Mouse (Mus musculus): ENCODE data around the gene Cdk5r1. TPM values are rescaled to one million over a fixed set of nuclear protein-coding genes. Genes with fewer than 3 reads are reported as not detected.

Cdk5r1 gene
- total RNA-seq, 1 experiment from 2014 or later = 4.3 TPM

- ATAC-seq (ENCODE audit: extremely low read depth, insufficient number of reproducible peaks, low FRiP score, poor library complexity, severe bottlenecking) = no peak
Observed at GRCm38 (mm10) chr11:80498328-80499070, 21.7 kb downstream of the Cdk5r1 start.

DNA sequence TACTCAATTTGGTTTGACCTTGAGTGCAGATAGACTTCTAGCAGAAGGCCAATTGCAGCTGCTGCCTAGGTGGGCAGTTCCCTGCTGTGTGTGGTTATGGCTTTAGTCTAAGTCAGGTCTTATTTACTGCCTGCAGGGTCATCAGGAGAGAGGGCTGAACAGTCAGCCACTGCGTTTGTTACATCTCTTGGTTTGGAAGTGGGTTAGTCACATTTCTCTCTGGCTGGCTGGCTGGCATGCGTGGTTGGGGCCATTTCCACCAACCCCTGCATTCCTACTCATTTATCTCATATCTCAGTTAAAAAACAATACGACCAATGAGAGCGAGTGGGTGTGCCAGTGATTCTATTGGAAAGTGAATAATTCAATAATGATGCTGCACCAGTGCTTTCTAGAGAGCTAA lies 22.7 kb downstream of the Cdk5r1 start:
- no peak for ATAC-seq (ENCODE audit: extremely low read depth, insufficient number of reproducible peaks, low FRiP score, poor library complexity, severe bottlenecking)

GRCm38 (mm10) chr11:80503281-80503680 lies 26.5 kb downstream of the Cdk5r1 start:
- no peak for ATAC-seq (ENCODE audit: extremely low read depth, insufficient number of reproducible peaks, low FRiP score, poor library complexity, severe bottlenecking)

GRCm38 (mm10) chr11:80503726-80504452 lies 27.1 kb downstream of the Cdk5r1 start:
- no peak for ATAC-seq (ENCODE audit: extremely low read depth, insufficient number of reproducible peaks, low FRiP score, poor library complexity, severe bottlenecking)

DNA sequence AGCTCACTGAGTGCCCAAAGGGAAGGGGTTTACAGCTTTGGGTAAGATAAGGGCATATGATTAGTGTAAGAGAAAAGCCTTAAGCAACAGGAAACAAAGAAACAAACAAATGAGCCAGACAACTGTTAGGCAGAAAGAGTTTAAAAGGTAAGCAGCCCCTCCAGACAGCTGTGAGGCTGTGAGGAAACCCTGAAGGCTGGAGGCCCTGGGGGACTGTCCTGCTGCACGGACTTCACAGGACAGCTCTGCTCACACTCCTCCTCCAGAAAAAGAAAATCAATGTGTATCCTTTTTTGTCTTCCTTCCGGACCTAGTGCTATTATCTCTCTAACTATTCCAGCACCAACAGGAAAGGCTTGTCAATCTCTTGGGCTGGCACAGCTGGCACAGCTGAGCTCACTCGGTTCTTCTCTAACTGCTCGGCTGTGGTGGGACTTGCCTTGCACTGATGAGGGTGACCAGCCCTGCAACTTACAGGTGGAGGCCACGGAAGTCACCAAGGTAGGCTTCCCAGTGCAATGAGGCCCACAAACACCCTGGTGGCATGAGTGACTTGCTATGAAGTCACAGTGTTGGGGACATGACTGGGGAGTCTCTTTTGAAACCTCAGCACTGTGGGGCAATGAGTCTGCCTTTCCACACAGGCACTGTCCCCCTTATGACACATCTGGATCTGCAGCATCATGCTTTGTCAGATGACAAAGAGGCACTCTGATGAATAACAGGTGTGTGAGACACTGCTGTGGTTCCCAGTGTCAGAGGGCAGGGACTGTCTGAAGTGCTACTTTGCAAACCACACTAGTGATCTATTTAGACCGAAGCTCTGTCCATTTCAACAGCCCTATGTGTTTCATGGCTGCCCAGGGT lies 27.9 kb downstream of the Cdk5r1 start:
- ATAC-seq (ENCODE audit: extremely low read depth, insufficient number of reproducible peaks, low FRiP score, poor library complexity, severe bottlenecking) = peak; percentile 36

GRCm38 (mm10) chr11:80505581-80505980 lies 28.8 kb downstream of the Cdk5r1 start:
- no peak for ATAC-seq (ENCODE audit: extremely low read depth, insufficient number of reproducible peaks, low FRiP score, poor library complexity, severe bottlenecking)

DNA sequence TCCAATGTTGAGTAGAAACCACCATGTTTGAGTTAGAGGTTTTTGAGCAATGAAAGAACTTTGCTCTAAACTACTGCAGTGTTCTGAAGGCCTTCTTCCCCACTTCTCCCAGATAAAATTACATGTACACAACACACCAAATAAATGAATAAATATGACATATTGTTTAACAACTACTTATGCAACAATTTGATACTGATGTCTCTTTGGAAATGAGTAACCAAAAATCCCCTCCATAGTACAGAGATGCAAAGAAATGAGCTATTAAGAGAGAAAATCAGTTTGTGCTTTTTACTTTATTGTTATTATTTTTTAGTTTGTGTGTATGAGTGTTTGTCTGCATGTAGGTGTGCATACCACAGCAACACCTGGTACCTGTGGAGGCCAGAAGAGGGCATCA lies 29.7 kb downstream of the Cdk5r1 start:
- ATAC-seq (ENCODE audit: extremely low read depth, insufficient number of reproducible peaks, low FRiP score, poor library complexity, severe bottlenecking) = no peak

GRCm38 (mm10) chr11:80507791-80508190 lies 31.0 kb downstream of the Cdk5r1 start:
- no peak for ATAC-seq (ENCODE audit: extremely low read depth, insufficient number of reproducible peaks, low FRiP score, poor library complexity, severe bottlenecking)

DNA sequence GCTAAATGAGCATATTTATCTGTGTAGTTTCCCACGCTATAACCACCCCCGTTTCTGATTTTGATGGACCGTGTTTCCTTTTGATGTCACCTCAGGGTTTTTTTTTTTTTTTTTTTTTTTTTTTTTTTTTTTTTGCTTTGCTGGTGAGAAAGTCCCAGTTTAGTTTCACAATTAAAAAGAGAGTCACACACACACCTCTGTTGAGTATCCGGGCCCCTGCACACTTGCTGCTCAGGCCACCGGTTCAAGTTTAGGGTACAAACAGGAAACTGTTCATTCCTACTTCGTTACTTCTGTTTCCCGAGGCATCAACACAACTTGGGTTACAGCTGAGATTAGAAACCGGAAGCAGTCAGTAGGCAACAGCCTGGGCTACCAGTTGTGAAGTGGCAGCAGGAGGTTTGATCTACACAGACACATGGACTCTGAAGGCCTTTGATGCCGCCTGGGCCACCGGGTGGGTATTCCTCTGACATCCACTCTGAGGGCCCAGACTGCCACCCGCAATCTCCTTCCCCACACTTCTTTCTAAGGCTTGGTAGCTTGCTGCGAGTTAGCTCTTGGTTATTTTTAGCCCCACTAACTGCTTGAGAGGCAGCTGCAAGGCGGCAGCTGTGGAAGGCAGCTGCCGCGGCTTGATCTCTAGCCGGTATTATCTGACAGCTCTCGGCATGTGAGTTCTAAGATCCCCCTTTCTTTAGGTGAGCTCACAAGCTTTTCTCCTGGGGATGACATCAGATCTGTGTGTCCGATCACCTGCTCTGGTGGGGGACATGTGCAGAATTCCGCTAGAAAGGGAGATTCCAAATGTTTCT lies 31.7 kb downstream of the Cdk5r1 start:
- peak; percentile 67 for ATAC-seq (ENCODE audit: extremely low read depth, insufficient number of reproducible peaks, low FRiP score, poor library complexity, severe bottlenecking)

DNA sequence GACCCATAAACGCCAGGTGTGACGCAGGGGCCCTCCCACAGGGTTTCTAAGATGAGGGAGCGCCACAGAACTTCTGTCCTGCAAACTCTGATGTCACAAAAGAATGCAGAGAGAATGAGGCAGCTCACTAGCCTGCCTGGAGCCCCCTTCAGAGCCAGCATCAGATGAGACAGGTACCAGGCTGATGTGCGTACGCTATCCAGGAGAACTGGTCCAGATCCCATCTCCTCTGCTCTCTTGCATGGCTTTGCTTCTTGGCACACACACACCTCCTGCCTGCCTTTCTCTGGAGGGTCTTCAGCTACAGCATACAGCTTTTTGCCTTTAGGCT lies 32.3 kb downstream of the Cdk5r1 start:
- no peak for ATAC-seq (ENCODE audit: extremely low read depth, insufficient number of reproducible peaks, low FRiP score, poor library complexity, severe bottlenecking)

- ATAC-seq (ENCODE audit: extremely low read depth, insufficient number of reproducible peaks, low FRiP score, poor library complexity, severe bottlenecking) = no peak
Observed at GRCm38 (mm10) chr11:80510124-80510523, 33.3 kb downstream of the Cdk5r1 start.

DNA sequence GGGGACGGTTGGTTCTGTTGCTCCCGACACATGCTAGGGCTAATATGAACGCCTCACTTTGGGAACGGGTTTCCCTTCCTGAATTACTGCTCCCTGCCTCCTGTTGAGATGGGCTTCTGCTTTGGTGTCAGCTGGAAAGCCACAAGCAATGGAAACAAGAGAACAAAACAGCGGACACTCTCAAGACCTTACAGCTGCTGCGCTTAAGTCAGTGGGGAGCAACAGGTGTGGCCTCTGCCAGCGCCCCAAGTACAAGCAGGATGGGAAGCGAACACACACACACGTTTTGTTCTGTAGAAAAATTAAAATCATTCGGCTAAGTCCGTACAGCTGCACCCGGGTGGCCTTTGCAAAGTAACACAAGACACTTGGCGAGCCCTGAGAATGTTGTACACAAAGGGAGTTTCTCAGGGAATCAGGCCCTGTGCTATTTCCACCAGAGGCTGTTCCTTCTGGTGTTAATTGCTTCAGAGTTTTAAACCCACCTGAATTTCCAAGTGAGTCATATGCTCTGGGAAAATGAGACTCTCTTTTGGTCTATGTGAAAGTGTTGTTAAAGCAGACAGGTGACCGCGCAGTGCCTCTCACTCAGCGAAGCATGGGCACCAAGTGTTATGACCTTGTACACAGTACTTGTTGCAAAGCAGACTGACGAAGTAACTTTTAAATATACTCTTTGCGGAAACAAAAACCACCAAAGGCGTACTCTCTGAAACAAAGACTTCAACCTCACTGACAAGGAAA lies 35.7 kb downstream of the Cdk5r1 start:
- no peak for ATAC-seq (ENCODE audit: extremely low read depth, insufficient number of reproducible peaks, low FRiP score, poor library complexity, severe bottlenecking)

GRCm38 (mm10) chr11:80513796-80514195 lies 37.0 kb downstream of the Cdk5r1 start:
- ATAC-seq (ENCODE audit: extremely low read depth, insufficient number of reproducible peaks, low FRiP score, poor library complexity, severe bottlenecking) = no peak

DNA sequence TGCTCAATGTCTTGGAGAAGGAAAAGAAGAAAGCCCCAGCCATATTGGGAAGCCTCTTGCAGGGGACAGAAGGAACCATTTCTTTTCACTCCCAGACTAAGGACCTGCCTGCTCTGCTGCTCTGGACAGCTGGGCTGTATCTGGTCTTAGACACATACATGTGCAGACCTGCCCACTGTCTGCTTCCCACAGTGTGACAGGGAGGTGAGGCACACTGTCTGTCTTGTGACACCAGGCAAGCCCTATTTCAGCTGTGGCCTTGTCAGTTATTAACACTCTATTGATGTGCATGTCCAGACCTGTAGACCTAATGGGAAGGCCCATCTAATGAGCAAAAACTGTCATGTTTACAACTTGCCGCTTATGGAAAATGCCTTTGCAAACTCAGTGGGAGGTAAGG lies 38.5 kb downstream of the Cdk5r1 start:
- no peak for ATAC-seq (ENCODE audit: extremely low read depth, insufficient number of reproducible peaks, low FRiP score, poor library complexity, severe bottlenecking)

- no peak for ATAC-seq (ENCODE audit: extremely low read depth, insufficient number of reproducible peaks, low FRiP score, poor library complexity, severe bottlenecking)
Observed at GRCm38 (mm10) chr11:80515895-80516294, 39.1 kb downstream of the Cdk5r1 start.

DNA sequence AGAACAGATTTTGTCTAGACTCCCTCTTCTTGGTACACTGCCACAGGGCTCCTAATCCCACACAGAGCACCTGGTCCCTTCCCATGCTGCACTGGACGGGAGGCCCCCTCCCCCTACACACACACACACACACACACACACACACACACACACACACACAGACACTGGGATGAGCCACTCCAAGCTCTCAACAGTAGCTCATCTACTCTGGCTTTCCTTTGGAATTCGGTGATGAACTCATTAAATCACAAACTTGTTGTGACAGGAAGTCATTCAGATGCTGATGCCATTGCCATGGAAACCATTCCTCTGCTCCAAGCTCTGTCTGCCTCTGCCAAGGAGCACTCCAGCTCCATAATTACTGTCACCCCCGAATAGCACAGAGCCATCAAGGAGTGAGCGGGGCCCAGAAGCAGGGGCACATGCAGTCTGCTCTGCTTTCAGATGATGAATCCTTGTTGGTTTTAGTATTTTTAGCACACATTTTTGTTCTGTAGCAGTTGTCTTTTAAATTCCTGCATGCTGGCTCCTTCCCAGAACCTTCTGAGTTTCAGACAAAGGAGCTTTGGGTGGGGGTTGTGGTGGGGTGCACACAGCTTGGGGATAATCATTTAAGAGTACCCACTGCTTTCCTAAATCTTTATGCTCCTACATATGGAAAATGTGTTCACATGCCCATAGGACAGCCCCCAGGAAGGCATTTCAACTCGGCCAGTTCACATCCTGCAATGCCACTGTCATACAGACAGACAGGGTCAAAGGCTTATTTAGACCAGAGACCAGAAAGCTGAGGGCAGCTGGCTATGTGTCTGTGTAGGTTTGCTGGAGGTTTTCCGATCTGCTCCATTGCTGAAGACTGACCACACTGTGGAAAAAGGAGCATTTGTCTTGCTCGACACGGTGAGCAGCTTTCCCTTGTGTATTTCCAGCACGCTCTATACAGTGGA lies 41.9 kb downstream of the Cdk5r1 start:
- no peak for ATAC-seq (ENCODE audit: extremely low read depth, insufficient number of reproducible peaks, low FRiP score, poor library complexity, severe bottlenecking)

DNA sequence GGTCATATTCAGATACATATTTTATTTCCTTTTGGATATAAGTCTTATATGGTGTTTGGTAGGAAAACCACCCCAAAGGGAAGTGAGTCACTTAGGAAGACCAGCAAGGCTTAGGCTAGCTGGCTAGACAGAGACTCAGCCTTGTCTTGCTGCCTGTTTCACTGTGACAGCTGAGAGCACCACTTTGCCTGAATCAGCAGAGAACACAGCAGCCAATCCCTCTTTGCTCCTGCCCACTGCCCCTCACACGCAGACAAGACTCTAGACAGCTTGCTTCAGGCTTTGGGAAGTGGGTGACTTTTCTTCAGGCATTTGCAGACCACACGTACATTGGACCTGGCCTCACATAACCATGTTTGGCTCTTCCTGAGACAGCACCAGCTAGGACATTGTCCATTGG lies 44.3 kb downstream of the Cdk5r1 start:
- ATAC-seq (ENCODE audit: extremely low read depth, insufficient number of reproducible peaks, low FRiP score, poor library complexity, severe bottlenecking) = no peak

All from neutrophil, adult 5-6 weeks (primary cell).